Mouse (Mus musculus): ENCODE measurements around the gene 2200002J24Rik. TPM values are rescaled to one million over a fixed set of nuclear protein-coding genes. Genes with fewer than 3 reads are reported as not detected.
"Not testable (repeated sequence)": the region's sequence is repeated elsewhere in the genome, so short reads cannot be mapped to it uniquely, and the experiment has no call there.

The 2200002J24Rik gene
- polyA plus RNA-seq, 1 experiment from 2014 or later, result 4.2 TPM

- 28% methylated on average over 10 of the region's 22 CpGs for WGBS
These were observed 31.5 kb downstream of the 2200002J24Rik start for GRCm38 (mm10) chr7:30730064-30730722.

GRCm38 (mm10) chr7:30736211-30736610, 37.5 kb downstream of the 2200002J24Rik start:
- H3K36me3 ChIP-seq, result peaks cover 34% of the 10 kb centered on the region
- no peak overlapping the region for H3K4me3 ChIP-seq (replicated peaks)
- no peak overlapping the region for H3K9ac ChIP-seq
- no peak overlapping the region for H3K27ac ChIP-seq
- H3K27me3 ChIP-seq (replicated peaks), result no peaks in the 10 kb centered on the region
- H3K4me2 ChIP-seq, result no peak overlapping the region
- no peaks in the 10 kb centered on the region for H3K4me1 ChIP-seq
- ATAC-seq (ENCODE audit: insufficient read depth, low FRiP score, low read depth), result no peak
- 84% methylated on average over 3 of the region's 3 CpGs for WGBS
- H3K9me3 ChIP-seq, result no peaks in the 10 kb centered on the region

More at GRCm38 (mm10) chr7:30730064-30730722, 31.5 kb downstream of the 2200002J24Rik start:
- H3K9me3 ChIP-seq; ATAC-seq (ENCODE audit: insufficient read depth, low FRiP score, low read depth); H3K27me3 ChIP-seq (replicated peaks): not testable (repeated sequence)
- peak overlapping the region; percentile 90 for H3K27ac ChIP-seq
- H3K4me3 ChIP-seq (replicated peaks), result peak overlapping the region; percentile 68
- peak overlapping the region; percentile 84 for H3K4me2 ChIP-seq
- H3K9ac ChIP-seq, result peak overlapping the region; percentile 61
- peaks cover 12% of the 10 kb centered on the region for H3K4me1 ChIP-seq
- peaks cover 21% of the 10 kb centered on the region for H3K36me3 ChIP-seq

DNA sequence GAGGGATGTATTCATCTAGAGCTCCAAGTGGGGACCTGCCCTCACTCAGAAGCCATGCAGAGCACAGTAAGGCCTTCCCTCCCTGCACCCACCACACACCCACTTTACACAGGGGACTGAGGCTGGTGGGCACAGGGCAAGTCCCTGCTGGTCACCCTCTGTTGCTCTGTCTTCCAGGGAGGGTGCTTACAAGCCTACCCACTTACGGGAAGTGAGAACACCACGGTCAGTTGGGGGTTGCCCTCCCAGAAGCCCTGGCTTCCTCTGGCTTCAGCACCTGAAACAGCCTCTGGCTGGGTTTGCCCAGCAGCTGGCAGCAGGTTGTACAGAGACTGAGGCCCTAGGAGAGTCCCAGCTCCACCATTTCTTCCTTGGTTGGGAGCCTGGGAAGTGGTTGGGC, 43.8 kb downstream of the 2200002J24Rik start:
- not testable (repeated sequence) for H3K9ac ChIP-seq; H3K4me1 ChIP-seq; ATAC-seq (ENCODE audit: insufficient read depth, low FRiP score, low read depth); H3K27me3 ChIP-seq (replicated peaks); H3K9me3 ChIP-seq; H3K36me3 ChIP-seq; H3K4me3 ChIP-seq (replicated peaks); H3K4me2 ChIP-seq; H3K27ac ChIP-seq
- WGBS, result 81% methylated on average over 2 of the region's 2 CpGs

- H3K27me3 ChIP-seq (replicated peaks); H3K4me3 ChIP-seq (replicated peaks); ATAC-seq (ENCODE audit: insufficient read depth, low FRiP score, low read depth); H3K9me3 ChIP-seq; H3K4me2 ChIP-seq; H3K9ac ChIP-seq; H3K36me3 ChIP-seq; H3K4me1 ChIP-seq: not testable (repeated sequence)
- WGBS, result 64% methylated on average over 2 of the region's 4 CpGs
- peak within 1 kb of the TSS; percentile 63; the same call in 1 of the 2 replicates for H3K27ac ChIP-seq
These were observed 44.9 kb downstream of the 2200002J24Rik start, which contains the start of gene Gapdhs for GRCm38 (mm10) chr7:30743617-30744016. Gene Gapdhs (minus strand): TSS chr7:30743681.

GRCm38 (mm10) chr7:30744022-30744598, 45.4 kb downstream of the 2200002J24Rik start:
- peak; percentile 61; the same call in 1 of the 2 replicates for ATAC-seq (ENCODE audit: insufficient read depth, low FRiP score, low read depth)
- WGBS, result 35% methylated on average over 4 of the region's 4 CpGs

GRCm38 (mm10) chr7:30747525-30748204, 48.9 kb downstream of the 2200002J24Rik start:
- no peak overlapping the region for H3K9ac ChIP-seq
- no peak overlapping the region for H3K4me2 ChIP-seq
- no peak for ATAC-seq (ENCODE audit: insufficient read depth, low FRiP score, low read depth)
- WGBS, result 73% methylated on average over 7 of the region's 7 CpGs
- no peaks in the 10 kb centered on the region for H3K27me3 ChIP-seq (replicated peaks)
- no peaks in the 10 kb centered on the region for H3K9me3 ChIP-seq
- H3K4me1 ChIP-seq, result 0 out of 2 replicates have a peak, but pooled peaks cover 9% of the 10 kb centered on the region
- no peak overlapping the region for H3K27ac ChIP-seq
- no peak overlapping the region for H3K4me3 ChIP-seq (replicated peaks)
- H3K36me3 ChIP-seq, result no peaks in the 10 kb centered on the region

More at GRCm38 (mm10) chr7:30744022-30744598, 45.4 kb downstream of the 2200002J24Rik start:
- H3K4me1 ChIP-seq, result 0 out of 2 replicates have a peak, but pooled peaks cover 6% of the 10 kb centered on the region
- H3K36me3 ChIP-seq, result no peaks in the 10 kb centered on the region
- no peak overlapping the region for H3K9ac ChIP-seq
- H3K4me2 ChIP-seq, result no peak overlapping the region
- H3K27me3 ChIP-seq (replicated peaks), result no peaks in the 10 kb centered on the region
- no peaks in the 10 kb centered on the region for H3K9me3 ChIP-seq
- peak overlapping the region; percentile 63; the same call in 1 of the 2 replicates for H3K27ac ChIP-seq
- no peak overlapping the region for H3K4me3 ChIP-seq (replicated peaks)

Other genes starting within 250 kb of the 2200002J24Rik start
- 4.7 and 6.0 TPM in 2 replicates for gene Kirrel2, start 241.2 kb upstream of the 2200002J24Rik start, polyA plus RNA-seq (2015; fragmentation: Nextera tagmentation; extraction: Ambion mirVana)
- 3.7 and 5.7 TPM in 2 replicates for gene Nphs1, start 240.6 kb upstream of the 2200002J24Rik start, polyA plus RNA-seq (2015; fragmentation: Nextera tagmentation; extraction: Ambion mirVana)
- 3.8 and 5.0 TPM in 2 replicates for gene Prodh2, start 205.3 kb upstream of the 2200002J24Rik start, polyA plus RNA-seq (2015; fragmentation: Nextera tagmentation; extraction: Ambion mirVana)
- gene Arhgap33, start 163.9 kb upstream of the 2200002J24Rik start, polyA plus RNA-seq (2015; fragmentation: Nextera tagmentation; extraction: Ambion mirVana), result 7.3 and 8.7 TPM in 2 replicates
- gene Hspb6, start 146.7 kb upstream of the 2200002J24Rik start, polyA plus RNA-seq (2015; fragmentation: Nextera tagmentation; extraction: Ambion mirVana), result 49.6 and 51.0 TPM in 2 replicates
- 11.1 and 13.5 TPM in 2 replicates for gene Proser3, start 146.6 kb upstream of the 2200002J24Rik start, polyA plus RNA-seq (2015; fragmentation: Nextera tagmentation; extraction: Ambion mirVana)
- gene Lin37, start 139.1 kb upstream of the 2200002J24Rik start, polyA plus RNA-seq (2015; fragmentation: Nextera tagmentation; extraction: Ambion mirVana), result 55.0 and 66.3 TPM in 2 replicates
- gene U2af1l4, start 135.6 kb upstream of the 2200002J24Rik start, polyA plus RNA-seq (2015; fragmentation: Nextera tagmentation; extraction: Ambion mirVana), result 82.5 and 85.7 TPM in 2 replicates
- gene Gm49396, start 135.6 kb upstream of the 2200002J24Rik start, polyA plus RNA-seq (2015; fragmentation: Nextera tagmentation; extraction: Ambion mirVana), result 11.1 and 11.5 TPM in 2 replicates
- gene Psenen, start 135.3 kb upstream of the 2200002J24Rik start, polyA plus RNA-seq (2015; fragmentation: Nextera tagmentation; extraction: Ambion mirVana), result 135 and 138 TPM in 2 replicates
- 2.2 and 3.5 TPM in 2 replicates for gene Igflr1, start 133.5 kb upstream of the 2200002J24Rik start, polyA plus RNA-seq (2015; fragmentation: Nextera tagmentation; extraction: Ambion mirVana)
- 7.6 and 8.4 TPM in 2 replicates for gene Kmt2b, start 110.2 kb upstream of the 2200002J24Rik start, polyA plus RNA-seq (2015; fragmentation: Nextera tagmentation; extraction: Ambion mirVana)
- gene Zbtb32, start 100.0 kb upstream of the 2200002J24Rik start, polyA plus RNA-seq (2015; fragmentation: Nextera tagmentation; extraction: Ambion mirVana), result 0.81 and 0.90 TPM in 2 replicates
- 6.8 and 7.4 TPM in 2 replicates for gene Upk1a, start 86.1 kb upstream of the 2200002J24Rik start, polyA plus RNA-seq (2015; fragmentation: Nextera tagmentation; extraction: Ambion mirVana)
- gene Cox6b1, start 72.8 kb upstream of the 2200002J24Rik start, polyA plus RNA-seq (2015; fragmentation: Nextera tagmentation; extraction: Ambion mirVana), result 994 and 1,014 TPM in 2 replicates
- gene Etv2, start 63.1 kb upstream of the 2200002J24Rik start, polyA plus RNA-seq (2015; fragmentation: Nextera tagmentation; extraction: Ambion mirVana), result not detected in 2 replicates
- 110 and 111 TPM in 2 replicates for gene Rbm42, start 48.6 kb upstream of the 2200002J24Rik start, polyA plus RNA-seq (2015; fragmentation: Nextera tagmentation; extraction: Ambion mirVana)
- 39.1 and 47.7 TPM in 2 replicates for gene Haus5, start 33.9 kb upstream of the 2200002J24Rik start, polyA plus RNA-seq (2015; fragmentation: Nextera tagmentation; extraction: Ambion mirVana)
- gene Pmis2, start 27.3 kb upstream of the 2200002J24Rik start, polyA plus RNA-seq (2015; fragmentation: Nextera tagmentation; extraction: Ambion mirVana), result not detected in 2 replicates
- gene Atp4a, start 13.3 kb downstream of the 2200002J24Rik start, polyA plus RNA-seq (2015; fragmentation: Nextera tagmentation; extraction: Ambion mirVana), result 4.9 and 9.2 TPM in 2 replicates
- gene Tmem147, start 30.6 kb downstream of the 2200002J24Rik start, polyA plus RNA-seq (2015; fragmentation: Nextera tagmentation; extraction: Ambion mirVana), result 227 and 239 TPM in 2 replicates
- gene Gapdhs, start 44.8 kb downstream of the 2200002J24Rik start, polyA plus RNA-seq (2015; fragmentation: Nextera tagmentation; extraction: Ambion mirVana), result 0.50 and 0.73 TPM in 2 replicates
- 8.4 and 17.9 TPM in 2 replicates for gene Sbsn, start 52.5 kb downstream of the 2200002J24Rik start, polyA plus RNA-seq (2015; fragmentation: Nextera tagmentation; extraction: Ambion mirVana)
- 70.8 and 142 TPM in 2 replicates for gene Dmkn, start 64.8 kb downstream of the 2200002J24Rik start, polyA plus RNA-seq (2015; fragmentation: Nextera tagmentation; extraction: Ambion mirVana)
- 96.1 and 227 TPM in 2 replicates for gene Krtdap, start 89.0 kb downstream of the 2200002J24Rik start, polyA plus RNA-seq (2015; fragmentation: Nextera tagmentation; extraction: Ambion mirVana)
- 14.9 and 26.5 TPM in 2 replicates for gene Ffar2, start 124.8 kb downstream of the 2200002J24Rik start, polyA plus RNA-seq (2015; fragmentation: Nextera tagmentation; extraction: Ambion mirVana)
- gene Ffar3, start 157.3 kb downstream of the 2200002J24Rik start, polyA plus RNA-seq (2015; fragmentation: Nextera tagmentation; extraction: Ambion mirVana), result 0.31 and 0.41 TPM in 2 replicates
- 0.26 and 0.30 TPM in 2 replicates for gene Ffar1, start 162.6 kb downstream of the 2200002J24Rik start, polyA plus RNA-seq (2015; fragmentation: Nextera tagmentation; extraction: Ambion mirVana)
- gene Cd22, start 181.4 kb downstream of the 2200002J24Rik start, polyA plus RNA-seq (2015; fragmentation: Nextera tagmentation; extraction: Ambion mirVana), result 0.15 and 0.22 TPM in 2 replicates
- gene Mag, start 215.9 kb downstream of the 2200002J24Rik start, polyA plus RNA-seq (2015; fragmentation: Nextera tagmentation; extraction: Ambion mirVana), result 0.31 and 0.48 TPM in 2 replicates
- gene Hamp2, start 225.8 kb downstream of the 2200002J24Rik start, polyA plus RNA-seq (2015; fragmentation: Nextera tagmentation; extraction: Ambion mirVana), result 0.62 TPM in 1 of 2 replicates, not detected in the other
- gene Hamp, start 245.1 kb downstream of the 2200002J24Rik start, polyA plus RNA-seq (2015; fragmentation: Nextera tagmentation; extraction: Ambion mirVana), result 0.39 and 1.8 TPM in 2 replicates

Measured in stomach, embryonic 15.5 days (tissue).